Mouse (Mus musculus) lung, embryonic 15.5 days (tissue): Measurements from ENCODE around the gene Mark3. TPM values are rescaled to one million over a fixed set of nuclear protein-coding genes. Genes with fewer than 3 reads are reported as not detected.

Source experiments
- ATAC-seq: fragments of 200-750 bp; cut with Nextera tagmentation; 2 replicates; pipeline ENCODE4 v1.8.0; 2017; ENCODE audit warnings: moderate number of reproducible peaks, borderline replicate concordance; ENCODE audit not compliant: low FRiP score, low TSS enrichment; ENCODE audit errors: extremely low read depth
- H3K27ac ChIP-seq: fragments of 300-500 bp; sonication (generic); 2 replicates; pipeline ENCODE4 v1.5.1; 2015; ENCODE audit warnings: moderate library complexity, mild to moderate bottlenecking, inconsistent platforms
- H3K27me3 ChIP-seq: fragments of 300-500 bp; sonication (generic); 2 replicates; pipeline ENCODE4 v1.6.1; 2015; ENCODE audit warnings: inconsistent platforms
- H3K36me3 ChIP-seq: fragments of 300-500 bp; sonication (generic); 2 replicates; pipeline ENCODE4 v1.6.1; 2015; ENCODE audit warnings: inconsistent platforms
- H3K4me1 ChIP-seq: fragments of 300-500 bp; sonication (generic); 2 replicates; pipeline ENCODE4 v1.6.1; 2015; ENCODE audit warnings: inconsistent platforms
- H3K4me2 ChIP-seq: fragments of 300-500 bp; sonication (generic); 2 replicates; pipeline ENCODE4 v1.6.1; 2015; ENCODE audit warnings: inconsistent platforms, mild to moderate bottlenecking, moderate library complexity
- H3K4me3 ChIP-seq: fragments of 300-500 bp; sonication (generic); 2 replicates; pipeline ENCODE4 v1.5.1; 2015; ENCODE audit warnings: mild to moderate bottlenecking, inconsistent platforms
- H3K9ac ChIP-seq: fragments of 300-500 bp; sonication (generic); 2 replicates; pipeline ENCODE4 v1.6.1; 2015; ENCODE audit warnings: inconsistent platforms
- H3K9me3 ChIP-seq: fragments of 300-500 bp; sonication (generic); 2 replicates; pipeline ENCODE4 v1.6.1; 2016; ENCODE audit warnings: inconsistent platforms
- WGBS: fragments of 180-500 bp; shearing (Covaris S2); methylation state at CpG from one replicate; pipeline ENCODE4 v1.1.7; 2015; 5-methylcytosine and 5-hydroxymethylcytosine counted together
- polyA plus RNA-seq: library from polyadenylated mRNA; unstranded; fragments of >200 nt; fragmentation: Nextera tagmentation; extraction: Ambion mirVana; gene quantifications from 2 replicates; pipeline ENCODE4 v1.2.1, GENCODE M21; 2015

The Mark3 gene
- polyA plus RNA-seq, 1 experiment from 2014 or later, result 34.8 TPM

DNA sequence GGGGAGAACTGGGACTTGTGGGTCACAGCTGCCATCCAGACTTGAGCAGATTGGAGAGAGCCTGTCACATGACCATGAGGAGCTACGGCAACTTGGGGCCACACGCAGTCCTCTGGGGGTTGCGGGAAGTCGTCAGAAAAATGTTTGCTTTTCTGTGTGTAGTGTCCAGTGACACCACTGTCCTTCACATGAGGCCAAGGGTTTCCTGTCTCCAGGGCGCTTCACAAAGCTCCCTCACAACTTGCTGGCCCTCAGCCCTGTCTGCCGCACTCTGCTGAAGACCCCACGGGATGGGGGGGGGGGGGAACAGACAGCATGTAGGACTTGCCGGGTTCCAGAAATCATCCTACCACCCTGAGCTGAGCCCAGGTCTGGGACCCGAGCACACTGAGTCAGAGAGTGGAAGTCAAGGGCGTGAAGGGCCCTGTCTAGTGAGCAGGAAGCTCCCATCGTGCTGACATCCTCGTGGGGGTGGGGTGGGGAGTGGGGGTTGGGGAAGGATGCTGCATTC lies 120.0 kb downstream of the Mark3 start:
- H3K4me1 ChIP-seq, result peaks cover 47% of the 10 kb centered on the region
- WGBS, result 6% methylated on average over 12 of the region's 12 CpGs
- H3K9ac ChIP-seq, result no peak overlapping the region
- H3K36me3 ChIP-seq, result no peaks in the 10 kb centered on the region
- ATAC-seq, result peak; percentile 43
- peak overlapping the region; percentile 84 for H3K27ac ChIP-seq
- no peaks in the 10 kb centered on the region for H3K9me3 ChIP-seq
- no peaks in the 10 kb centered on the region for H3K27me3 ChIP-seq
- H3K4me3 ChIP-seq, result no peak overlapping the region
- peak overlapping the region; percentile 19 for H3K4me2 ChIP-seq

DNA sequence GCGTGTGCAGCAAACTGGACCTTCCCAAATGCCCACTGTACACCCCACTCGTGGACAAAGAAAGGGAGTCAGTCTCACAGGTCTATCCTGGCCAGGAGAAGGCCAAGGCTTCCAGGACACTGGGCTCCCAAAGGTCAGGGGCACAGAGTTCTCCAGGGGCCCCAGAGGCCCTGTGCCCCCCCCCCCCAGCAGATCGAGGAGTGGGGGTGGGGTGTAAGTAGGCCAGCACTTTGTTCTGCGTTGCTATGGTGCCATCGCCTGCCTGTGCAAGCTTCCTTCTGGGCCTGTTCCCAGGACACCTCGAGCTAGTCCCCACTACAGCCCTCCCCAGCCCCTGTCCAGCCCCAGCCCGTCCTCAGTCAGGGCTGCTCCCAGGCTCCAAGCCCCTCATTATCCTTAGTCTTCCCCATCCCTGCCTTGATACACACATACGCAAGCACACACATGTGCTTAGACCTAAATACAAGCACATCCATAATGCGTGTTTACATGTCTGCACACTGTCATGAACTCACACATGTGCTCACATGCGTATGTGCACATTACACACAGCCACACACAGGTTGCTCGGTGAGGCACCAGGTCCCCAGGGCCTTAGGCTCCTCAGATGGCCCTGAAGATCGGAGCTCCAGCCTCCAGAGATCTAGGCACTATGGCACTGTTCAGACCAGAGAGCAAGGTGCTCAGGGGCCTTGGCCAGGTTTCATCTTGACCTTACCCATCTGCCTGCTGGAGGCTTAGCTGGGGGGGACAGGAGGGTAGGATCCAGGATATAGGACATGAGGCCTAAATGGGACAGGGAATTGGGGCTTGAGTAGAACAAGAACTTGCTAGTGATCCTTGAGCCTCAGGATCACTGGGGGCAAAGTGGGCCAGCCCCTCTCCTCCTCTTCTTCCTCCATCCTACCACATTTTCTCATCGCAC lies 120.8 kb downstream of the Mark3 start:
- Histone ChIP-seq H3K27me3 (no peaks in the 10 kb centered on the region), H3K9me3 (no peaks in the 10 kb centered on the region), H3K9ac (no peak overlapping the region), H3K4me2 (no peak overlapping the region), H3K27ac (peak overlapping the region; percentile 84), H3K4me1 (peaks cover 47% of the 10 kb centered on the region), H3K36me3 (no peaks in the 10 kb centered on the region), H3K4me3 (no peak overlapping the region)
- peak; percentile 60 for ATAC-seq
- WGBS, result 51% methylated on average over 13 of the region's 13 CpGs

DNA sequence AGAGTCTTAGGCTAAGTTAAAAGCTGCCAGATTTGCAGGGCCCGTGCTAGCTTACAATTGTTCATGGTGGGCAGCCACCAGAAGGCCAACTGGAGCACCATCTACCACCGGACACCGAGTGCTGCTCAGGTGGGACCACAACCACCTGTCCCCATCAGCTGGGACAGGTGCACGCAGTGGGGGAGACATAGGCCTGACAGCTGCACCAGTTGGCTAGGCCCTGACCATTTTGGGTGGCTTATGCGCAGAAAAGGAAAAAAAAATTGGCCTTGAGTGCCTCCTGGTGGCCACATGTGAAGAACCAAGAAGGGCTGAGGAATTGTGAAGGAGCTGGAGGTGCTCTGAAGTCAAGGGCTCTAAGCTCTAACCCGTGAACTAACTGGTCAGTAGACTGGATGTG lies 121.9 kb downstream of the Mark3 start:
- Histone ChIP-seq H3K9me3 (no peaks in the 10 kb centered on the region), H3K4me2 (no peak overlapping the region), H3K36me3 (no peaks in the 10 kb centered on the region), H3K27me3 (no peaks in the 10 kb centered on the region), H3K4me1 (peaks cover 41% of the 10 kb centered on the region), H3K4me3 (no peak overlapping the region), H3K27ac (no peak overlapping the region), H3K9ac (no peak overlapping the region)
- 28% methylated on average over 6 of the region's 6 CpGs for WGBS
- no peak for ATAC-seq

DNA sequence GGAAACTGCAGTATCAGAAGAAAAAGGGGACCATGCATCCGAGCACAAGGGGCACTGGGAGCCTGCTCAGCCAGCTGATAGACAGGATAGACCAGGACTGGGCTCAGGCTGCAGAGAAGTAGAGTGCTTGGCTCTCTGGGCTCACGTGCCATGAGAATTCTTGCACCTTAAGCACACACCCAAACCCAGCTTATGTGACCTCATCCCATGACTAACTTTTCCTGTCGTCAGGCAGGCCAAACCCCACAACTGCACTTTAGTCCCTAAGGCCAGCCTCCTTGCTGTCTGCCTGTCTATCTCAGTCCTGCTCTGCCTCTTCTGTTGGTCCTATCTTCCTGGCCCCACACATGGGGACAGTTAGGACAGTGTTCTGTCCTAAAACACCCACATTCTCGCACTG lies 123.4 kb downstream of the Mark3 start:
- no peak for ATAC-seq
- Histone ChIP-seq H3K9ac (no peak overlapping the region), H3K9me3 (no peaks in the 10 kb centered on the region), H3K27ac (no peak overlapping the region), H3K27me3 (no peaks in the 10 kb centered on the region), H3K4me2 (no peak overlapping the region), H3K4me1 (peaks cover 28% of the 10 kb centered on the region), H3K4me3 (no peak overlapping the region), H3K36me3 (no peaks in the 10 kb centered on the region)
- WGBS, result 51% methylated on average over 4 of the region's 4 CpGs

DNA sequence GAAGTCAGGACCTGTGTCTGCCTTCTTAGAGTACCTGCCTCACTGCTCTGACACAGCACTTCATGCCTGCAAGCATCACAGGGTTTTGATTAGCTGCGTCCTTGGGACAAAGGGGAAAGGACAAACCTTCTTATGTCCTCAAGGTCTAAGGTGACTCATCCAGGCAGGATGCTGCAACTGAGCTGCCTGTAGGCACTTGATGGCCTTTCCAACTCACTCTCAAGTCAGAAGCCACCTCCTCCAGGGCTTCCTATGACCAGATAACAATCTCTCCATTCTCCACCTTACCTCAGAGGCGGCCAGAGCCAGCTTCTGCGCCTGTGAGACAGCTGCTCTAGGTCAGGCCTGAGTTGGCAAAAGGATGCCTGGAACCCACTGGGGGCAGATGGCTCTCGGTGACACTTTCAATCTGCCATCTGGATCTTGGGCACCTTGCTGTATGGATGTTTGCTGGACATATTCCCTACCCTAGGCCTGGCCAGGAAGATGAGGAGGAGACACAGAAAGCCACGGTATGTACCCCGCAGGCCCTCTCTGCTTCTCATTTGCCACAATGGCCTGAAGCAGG lies 124.1 kb downstream of the Mark3 start:
- H3K27me3 ChIP-seq, result no peaks in the 10 kb centered on the region
- H3K27ac ChIP-seq, result no peak overlapping the region
- peaks cover 20% of the 10 kb centered on the region for H3K4me1 ChIP-seq
- no peak overlapping the region for H3K4me2 ChIP-seq
- H3K9me3 ChIP-seq, result no peaks in the 10 kb centered on the region
- no peak for ATAC-seq
- no peaks in the 10 kb centered on the region for H3K36me3 ChIP-seq
- H3K4me3 ChIP-seq, result no peak overlapping the region
- H3K9ac ChIP-seq, result no peak overlapping the region
- 82% methylated on average over 6 of the region's 6 CpGs for WGBS

DNA sequence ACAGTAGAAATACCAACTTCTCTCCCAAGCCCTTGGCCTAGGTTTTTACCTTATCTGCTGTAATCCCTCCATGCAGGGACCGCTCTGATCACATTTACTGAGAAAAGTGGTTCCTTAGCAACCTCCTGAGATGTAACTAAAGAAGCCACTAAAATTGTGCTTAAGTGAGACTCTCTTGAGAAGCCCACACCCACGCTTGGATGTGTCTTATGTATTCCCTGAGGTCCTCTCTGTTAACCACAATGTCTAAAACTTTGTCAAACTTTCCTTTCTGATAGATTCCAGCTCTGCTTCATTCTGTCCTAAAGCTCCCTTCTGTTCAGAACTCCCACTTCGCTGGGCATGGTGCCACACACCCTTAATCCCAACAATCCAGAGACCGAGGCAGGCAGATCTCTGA lies 125.2 kb downstream of the Mark3 start:
- no peak overlapping the region for H3K4me2 ChIP-seq
- ATAC-seq, result no peak
- 69% methylated on average over 4 of the region's 4 CpGs for WGBS
- no peaks in the 10 kb centered on the region for H3K36me3 ChIP-seq
- no peaks in the 10 kb centered on the region for H3K27me3 ChIP-seq
- no peak overlapping the region for H3K9ac ChIP-seq
- H3K9me3 ChIP-seq, result no peaks in the 10 kb centered on the region
- no peak overlapping the region for H3K4me3 ChIP-seq
- H3K4me1 ChIP-seq, result peaks cover 10% of the 10 kb centered on the region
- H3K27ac ChIP-seq, result no peak overlapping the region

DNA sequence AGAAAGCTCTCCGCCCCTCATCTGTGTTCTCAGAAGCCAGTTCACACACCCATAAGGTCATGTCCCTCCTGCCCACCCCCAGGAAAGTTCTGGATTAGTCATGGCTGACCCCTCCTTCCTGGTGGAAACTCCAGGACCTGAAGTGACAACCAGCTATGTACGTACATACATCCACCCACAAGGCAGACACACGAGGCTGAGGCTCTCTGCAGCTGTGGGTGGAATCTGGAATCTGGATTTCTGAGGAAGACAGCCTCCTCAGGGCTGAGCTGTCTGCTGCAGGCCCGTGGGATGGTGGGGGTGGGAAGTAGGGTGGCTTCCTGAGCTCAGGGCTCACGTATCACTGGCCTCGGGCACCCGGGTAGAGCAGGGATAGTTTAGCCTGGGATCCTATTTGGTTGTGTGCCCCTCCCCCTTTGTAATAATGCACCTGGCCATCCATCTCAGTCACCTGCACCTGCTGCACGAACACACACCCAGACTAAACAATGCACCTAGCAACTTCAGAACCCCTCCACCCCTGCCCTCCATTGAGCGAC lies 126.7 kb downstream of the Mark3 start:
- Histone ChIP-seq H3K4me1 (peaks cover 15% of the 10 kb centered on the region), H3K9me3 (no peaks in the 10 kb centered on the region), H3K27me3 (no peaks in the 10 kb centered on the region), H3K36me3 (no peaks in the 10 kb centered on the region), H3K4me2 (no peak overlapping the region), H3K27ac (no peak overlapping the region), H3K4me3 (no peak overlapping the region), H3K9ac (no peak overlapping the region)
- ATAC-seq, result no peak
- 54% methylated on average over 9 of the region's 9 CpGs for WGBS

DNA sequence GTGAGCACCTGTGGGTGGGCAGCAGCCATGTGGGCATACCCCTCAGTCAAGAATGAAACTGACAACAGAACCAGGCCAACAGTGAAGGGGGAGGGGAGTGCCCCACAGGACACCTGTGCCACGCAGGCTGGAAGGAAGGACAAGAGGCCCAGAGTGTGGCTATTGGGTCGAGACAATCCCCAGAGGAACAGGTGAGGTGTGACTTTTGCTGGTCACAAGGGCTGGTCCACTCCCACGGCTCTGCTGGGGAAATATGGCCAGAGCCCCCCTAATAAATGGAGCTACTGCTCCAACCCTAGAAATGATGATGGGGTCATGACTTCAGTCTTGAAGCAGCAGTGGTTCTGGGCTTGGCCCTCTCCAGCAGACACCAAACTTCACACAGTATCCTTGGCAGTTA lies 129.0 kb downstream of the Mark3 start:
- no peaks in the 10 kb centered on the region for H3K27me3 ChIP-seq
- WGBS, result 60% methylated on average over 3 of the region's 3 CpGs
- no peaks in the 10 kb centered on the region for H3K9me3 ChIP-seq
- H3K4me2 ChIP-seq, result no peak overlapping the region
- no peak overlapping the region for H3K4me3 ChIP-seq
- H3K4me1 ChIP-seq, result peaks cover 20% of the 10 kb centered on the region
- H3K9ac ChIP-seq, result no peak overlapping the region
- no peak for ATAC-seq
- H3K27ac ChIP-seq, result no peak overlapping the region
- H3K36me3 ChIP-seq, result peaks cover 10% of the 10 kb centered on the region; the same call in 1 of the 2 replicates

DNA sequence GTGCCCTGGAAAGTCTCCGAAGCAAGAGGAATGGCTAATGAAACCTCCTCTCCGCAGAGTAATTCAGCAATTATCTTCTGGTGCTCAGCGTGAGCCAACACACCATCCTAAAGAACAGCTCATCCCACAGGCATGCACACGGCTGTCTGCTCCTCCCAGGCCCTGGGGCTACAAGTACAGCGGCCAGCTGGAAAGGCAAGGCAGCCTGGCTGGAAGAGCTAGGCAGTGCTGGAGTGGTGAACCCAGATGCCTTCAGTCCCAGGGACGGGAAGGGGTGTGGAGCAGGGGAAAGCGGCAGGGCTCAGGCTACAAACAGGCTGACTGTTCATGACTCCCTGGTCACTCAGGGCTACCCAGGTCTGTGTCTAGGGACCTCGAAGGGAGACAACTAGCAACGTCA lies 130.3 kb downstream of the Mark3 start:
- Histone ChIP-seq H3K27me3 (no peaks in the 10 kb centered on the region), H3K4me1 (peaks cover 20% of the 10 kb centered on the region), H3K27ac (peak overlapping the region; percentile 69), H3K9me3 (no peaks in the 10 kb centered on the region), H3K4me2 (no peak overlapping the region), H3K4me3 (no peak overlapping the region), H3K36me3 (peaks cover 20% of the 10 kb centered on the region), H3K9ac (no peak overlapping the region)
- peak; percentile 39; the same call in 1 of the 2 replicates for ATAC-seq
- WGBS, result 42% methylated on average over 9 of the region's 9 CpGs

DNA sequence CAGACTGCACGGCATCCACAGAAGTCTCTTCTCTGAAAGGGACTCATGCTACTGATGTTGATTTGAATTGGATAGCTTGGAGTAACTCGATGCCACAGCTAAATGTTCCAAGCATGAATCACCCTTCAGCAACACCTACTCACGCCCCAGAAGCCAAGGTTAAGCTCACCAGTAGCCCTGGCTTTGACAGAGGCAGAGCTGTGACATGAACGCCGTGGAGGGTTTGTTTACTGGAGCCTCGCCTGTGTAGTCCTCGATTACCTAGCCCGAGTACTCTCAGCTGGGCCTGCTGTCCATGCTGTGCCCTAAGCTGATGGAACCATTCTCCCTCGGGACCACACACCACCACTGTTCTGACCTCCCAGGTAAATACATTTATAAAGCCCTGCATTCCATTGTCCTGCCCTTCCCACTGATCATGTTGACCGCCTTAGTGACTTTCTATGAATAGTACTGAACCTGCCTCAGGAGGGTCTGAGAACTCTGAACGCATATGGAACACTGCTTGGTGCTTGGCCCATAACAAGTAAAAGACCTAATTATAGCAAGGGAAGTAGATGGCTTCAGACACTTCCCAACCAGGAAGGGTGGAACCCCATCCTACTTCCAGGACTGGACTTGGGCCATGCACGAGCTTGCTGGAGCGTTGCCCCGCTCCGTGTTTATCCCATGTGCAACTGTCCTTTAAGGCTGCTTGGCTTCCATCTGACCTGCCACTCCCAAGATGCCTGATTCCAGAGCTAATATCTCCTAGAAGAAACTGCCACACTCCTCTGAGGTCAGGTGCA lies 131.1 kb downstream of the Mark3 start:
- Histone ChIP-seq H3K4me2 (no peak overlapping the region), H3K27ac (peak overlapping the region; percentile 69), H3K9ac (no peak overlapping the region), H3K4me1 (peaks cover 20% of the 10 kb centered on the region), H3K9me3 (no peaks in the 10 kb centered on the region), H3K27me3 (no peaks in the 10 kb centered on the region), H3K4me3 (no peak overlapping the region), H3K36me3 (peaks cover 28% of the 10 kb centered on the region)
- ATAC-seq, result peak; percentile 53; the same call in 1 of the 2 replicates
- 32% methylated on average over 15 of the region's 15 CpGs for WGBS
